Mouse (Mus musculus): ENCODE data around the gene Clcf1.
A peak's percentile ranks its signal among the peaks of the same experiment; 100 is the strongest.

Clcf1 gene

DNA sequence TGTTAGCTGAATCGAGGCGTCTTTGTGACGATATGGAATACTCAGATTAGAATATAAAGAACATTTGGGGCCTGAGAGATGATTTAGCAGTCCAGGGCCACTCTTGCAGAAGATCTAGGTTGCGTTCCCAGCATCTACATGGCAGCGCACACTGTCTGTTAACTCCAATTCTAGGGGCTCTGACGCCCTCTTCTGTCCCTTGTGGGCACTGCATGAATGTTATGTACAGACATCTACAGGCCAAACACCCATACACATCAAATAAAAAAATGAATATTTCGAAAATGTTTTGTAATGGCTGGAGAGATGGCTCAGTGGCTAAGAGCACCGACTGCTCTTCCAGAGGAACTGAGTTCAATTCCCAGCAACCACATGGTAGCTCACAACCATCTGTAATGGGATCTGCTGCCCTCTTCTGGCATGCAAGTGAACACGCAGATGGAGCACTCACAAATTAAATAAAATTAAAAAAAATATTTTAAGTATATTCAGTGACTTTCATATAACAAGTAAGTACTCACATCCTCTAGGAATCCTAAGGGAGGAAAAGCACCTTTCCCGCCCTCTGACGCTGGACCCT lies 41.6 kb downstream of the Clcf1 start:
- DNase-seq (ENCODE audit: low spot score), result no peak

DNA sequence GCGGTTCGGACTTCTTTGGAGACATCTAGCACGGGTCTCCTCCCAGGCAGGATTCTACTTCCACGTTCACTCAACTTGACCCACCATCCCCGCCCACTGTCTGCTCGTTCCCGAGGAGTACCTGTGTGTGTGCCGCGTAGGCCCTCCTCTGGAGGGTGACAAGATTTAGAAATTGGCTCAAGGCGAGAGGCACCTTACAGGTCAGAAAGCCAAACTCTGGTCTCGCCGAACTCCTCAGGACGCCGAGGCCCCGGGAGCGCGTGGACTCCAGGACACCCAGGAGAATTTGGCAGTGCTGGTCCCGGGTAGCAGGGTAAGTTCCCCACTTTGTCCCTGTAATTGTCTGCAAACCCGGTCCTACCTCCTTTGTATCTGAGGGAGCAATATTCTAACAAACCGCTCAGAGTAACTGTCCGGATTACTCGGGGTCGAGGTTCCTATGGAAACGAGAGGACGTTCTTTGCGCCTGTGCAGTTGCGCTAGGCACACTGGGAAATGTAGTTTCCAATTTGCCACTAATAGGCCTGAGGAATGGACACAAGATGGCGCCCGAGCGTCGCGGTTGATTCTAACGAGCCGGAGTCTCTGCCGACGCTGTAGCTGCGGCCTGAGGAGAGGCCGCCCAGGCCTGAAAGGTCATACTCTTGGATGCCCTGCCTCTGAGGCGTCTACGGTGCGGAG lies 43.3 kb downstream of the Clcf1 start:
- peak; percentile 84 for DNase-seq (ENCODE audit: low spot score)

DNA sequence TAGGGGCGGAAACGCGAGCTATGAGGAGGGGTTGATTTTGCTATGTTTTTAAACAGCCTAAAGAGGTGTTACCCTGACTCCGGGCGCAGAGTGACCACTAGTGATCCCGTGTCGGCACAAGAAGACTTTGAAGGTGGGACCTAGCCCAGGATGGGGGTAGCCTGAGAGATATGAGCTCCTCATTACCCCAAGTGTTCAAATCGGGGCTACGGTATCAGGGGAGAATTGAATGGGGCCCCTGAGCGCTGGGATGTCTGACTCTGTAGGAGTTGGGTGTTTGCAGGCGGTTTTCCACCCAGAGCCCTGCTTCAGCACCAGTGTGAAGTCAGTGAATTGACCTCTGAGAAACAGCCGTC lies 43.8 kb downstream of the Clcf1 start:
- no peak for DNase-seq (ENCODE audit: low spot score)

DNA sequence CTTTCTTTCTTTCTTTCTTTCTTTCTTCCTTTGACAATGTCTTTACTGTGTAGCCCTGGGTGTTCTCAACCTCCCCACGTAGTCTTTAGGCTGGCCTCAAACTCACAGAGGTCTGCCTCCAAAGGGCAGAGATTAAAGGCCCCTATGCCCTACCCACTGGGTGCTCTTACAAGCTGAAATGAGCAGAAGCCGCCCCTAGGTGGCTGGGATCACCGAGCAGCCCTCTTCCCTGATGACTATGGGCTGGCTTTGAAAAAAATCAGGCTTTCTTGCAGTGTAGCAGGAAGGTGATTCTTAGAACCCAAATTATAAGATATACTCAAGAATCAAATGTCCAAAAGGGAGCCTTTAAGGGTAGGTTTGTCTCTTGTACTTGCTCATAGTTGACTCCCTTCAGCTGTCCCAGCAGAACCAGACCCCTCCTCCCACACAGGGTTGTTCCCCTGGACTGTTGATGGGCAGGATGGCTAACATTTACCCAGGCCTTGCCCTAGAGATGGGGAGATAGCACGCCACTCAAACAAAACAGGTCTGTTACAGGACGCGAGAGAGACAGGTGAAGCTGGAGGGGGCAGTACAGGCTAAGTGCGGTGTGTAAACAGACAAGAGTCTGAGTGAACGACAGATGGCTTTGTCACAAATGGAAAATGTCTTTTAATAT lies 47.1 kb downstream of the Clcf1 start:
- no peak for DNase-seq (ENCODE audit: low spot score)

DNA sequence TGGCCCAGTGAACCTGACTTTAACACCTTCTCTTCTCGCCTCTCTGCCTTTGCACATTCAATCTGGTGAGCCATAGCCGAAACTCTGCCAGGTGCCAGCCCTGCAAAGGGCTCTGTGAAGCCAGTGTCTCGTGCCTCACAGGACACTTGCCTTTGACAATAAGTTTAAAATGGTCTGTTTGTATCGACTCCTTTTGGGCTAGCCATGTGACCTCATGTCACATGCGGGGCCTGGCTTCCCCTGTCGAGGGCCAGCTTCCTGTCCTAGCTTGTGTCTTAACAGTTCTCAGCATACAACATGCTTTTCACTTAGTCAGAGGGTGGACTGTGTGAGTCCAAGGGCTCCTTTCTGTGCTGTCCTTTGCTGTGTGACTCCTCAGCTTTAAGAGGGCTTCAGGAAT lies 48.7 kb downstream of the Clcf1 start:
- no peak for DNase-seq (ENCODE audit: low spot score)

DNA sequence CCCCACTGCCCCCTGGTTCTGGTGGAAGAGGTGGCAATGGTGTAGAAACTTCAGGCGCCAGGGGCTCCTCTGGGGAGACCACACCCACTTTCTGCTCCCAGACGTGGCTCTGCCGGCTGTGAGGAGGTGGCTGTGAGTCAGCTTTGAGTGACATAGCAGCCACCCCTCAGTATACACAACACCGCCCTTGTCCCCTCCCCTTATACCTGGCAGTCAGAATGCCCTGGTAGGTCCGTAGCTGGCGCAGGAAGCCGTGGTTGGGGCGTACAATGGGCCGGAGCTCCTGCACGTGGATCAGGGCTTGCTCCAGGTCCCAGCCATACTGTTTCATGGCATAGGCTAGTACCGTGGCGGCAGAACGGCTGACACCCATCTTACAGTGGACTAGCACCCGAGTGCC lies 49.7 kb downstream of the Clcf1 start:
- no peak for DNase-seq (ENCODE audit: low spot score)

DNA sequence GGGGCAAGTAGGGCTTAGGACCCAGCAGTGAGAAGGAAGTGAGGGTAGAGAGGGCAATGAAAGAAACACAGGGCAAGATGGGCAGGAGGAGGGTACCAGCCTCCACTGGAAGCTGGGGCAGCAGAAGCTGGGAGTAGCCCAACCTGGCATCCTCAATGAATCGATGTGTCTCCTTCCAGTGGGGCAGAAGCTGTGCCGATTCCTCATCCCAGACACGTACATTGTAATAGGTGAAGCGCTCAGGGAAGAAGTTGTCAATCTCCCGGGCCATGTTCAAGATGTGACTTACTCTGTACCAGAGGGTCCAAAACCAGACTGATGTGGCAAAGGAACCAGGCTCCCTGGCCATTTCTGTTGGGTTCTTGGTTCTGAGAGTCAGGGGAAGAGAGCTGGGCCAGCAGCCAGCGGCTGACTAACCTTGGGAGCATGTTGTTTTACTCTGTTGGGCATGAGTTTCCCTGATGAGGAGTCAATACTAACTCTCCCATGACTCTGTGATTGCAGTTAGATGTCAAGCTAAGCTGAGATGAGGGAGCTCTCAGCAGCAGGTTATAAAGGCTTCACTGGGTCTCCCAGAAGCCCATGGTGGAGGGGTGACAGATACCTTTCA lies 50.2 kb downstream of the Clcf1 start:
- DNase-seq (ENCODE audit: low spot score), result no peak

DNA sequence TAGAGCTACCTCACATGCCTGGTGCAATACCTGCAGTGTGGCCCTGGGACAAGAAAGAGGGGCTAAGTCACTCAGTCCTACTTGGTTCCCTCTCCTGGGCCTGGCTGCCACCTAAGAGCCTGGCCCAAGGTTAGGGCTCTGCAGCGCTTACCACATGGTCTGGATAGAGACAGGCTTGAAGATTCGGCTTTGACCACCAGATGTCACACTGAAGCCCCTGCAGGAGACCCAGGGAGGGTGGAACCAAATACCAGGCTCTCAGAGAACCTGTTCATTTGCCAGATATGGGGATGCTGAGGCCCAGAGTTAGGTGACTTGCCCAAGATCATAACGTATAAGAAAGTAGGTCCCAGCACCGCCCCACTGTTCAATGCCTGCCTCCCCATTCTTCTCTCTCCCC lies 51.9 kb downstream of the Clcf1 start:
- DNase-seq (ENCODE audit: low spot score), result no peak

DNA sequence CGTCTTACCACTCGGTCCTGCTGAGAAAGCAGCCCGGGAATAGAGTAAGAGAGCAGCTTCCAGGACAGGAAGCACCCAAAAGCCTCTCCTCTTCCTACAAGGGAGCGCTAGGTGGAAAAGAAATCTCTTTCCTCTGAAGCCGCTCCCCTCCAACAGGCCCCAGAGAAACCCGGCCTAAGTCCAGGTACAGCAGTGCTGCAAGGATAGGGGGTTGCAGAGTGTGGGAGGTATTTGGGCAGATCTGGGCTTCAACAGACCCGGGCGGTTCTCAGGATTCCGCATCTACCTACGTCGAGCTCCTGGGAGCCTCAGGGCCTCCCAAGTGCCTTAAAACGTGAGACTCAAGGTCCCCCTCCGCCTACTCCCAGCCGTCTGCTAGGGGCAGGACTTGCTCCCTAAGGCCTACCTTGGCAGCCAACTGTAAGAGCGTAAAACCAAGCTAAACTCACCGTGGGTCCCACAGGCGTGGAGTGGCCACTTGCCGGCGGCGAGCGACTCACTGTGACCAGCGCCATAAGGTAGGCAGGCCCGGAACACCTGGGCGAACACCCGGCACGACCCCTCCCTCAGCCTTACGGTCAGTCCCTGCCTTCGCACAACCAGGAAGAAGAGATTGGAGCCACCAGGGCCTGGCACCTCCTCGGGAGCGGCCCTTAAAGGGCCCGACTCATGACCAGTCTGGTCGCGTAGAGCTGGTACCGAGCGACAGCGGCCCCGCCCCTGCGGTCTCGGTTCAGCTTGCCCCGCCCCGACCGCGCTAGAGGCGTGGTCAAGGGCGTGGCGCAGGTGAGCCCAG lies 54.7 kb downstream of the Clcf1 start, which contains the start of gene Ssh3:
Gene Ssh3, minus strand, starts transcription at position 615 of the 796 bp plus-strand sequence.
- DNase-seq (ENCODE audit: low spot score), result peak; percentile 49

DNA sequence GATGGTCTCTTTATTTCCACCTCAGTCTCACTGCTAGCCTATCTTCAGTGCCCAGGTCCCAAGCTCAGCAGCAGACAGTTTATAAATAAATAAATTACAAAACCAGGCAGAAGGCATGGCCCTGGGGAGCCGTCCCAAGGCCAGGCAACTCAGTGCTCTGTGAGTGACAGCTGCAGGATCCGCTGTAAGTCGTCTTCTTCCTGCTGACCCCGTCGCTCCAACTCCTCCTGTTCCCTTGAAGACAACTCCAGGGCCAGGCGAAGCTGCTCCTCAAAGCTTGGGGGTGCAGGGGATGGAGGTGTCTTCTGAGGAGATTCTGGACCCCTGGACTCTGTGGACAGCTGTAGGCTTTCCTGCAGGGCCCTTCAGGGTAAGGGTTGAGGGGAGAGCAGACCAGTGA lies 56.1 kb downstream of the Clcf1 start:
- DNase-seq (ENCODE audit: low spot score), result no peak

DNA sequence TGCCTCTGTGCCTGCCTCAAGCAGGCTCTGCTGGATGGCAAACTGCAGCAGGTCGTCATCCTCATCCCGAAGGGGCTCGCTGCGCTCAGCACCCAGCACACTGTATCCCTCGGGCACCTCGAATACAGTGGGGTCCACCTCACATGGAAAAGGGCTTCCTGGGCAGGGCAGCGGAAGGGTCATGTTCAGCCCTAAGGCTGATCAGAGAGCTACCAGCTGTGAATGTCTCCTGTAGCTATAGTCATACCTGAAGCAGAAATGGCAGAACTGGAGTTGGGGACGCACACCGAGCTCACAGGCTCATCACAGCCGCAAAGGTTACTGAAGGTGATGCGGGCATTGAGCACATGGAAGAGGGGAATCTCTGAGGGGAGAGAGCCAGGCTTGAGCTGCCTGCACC lies 56.9 kb downstream of the Clcf1 start:
- no peak for DNase-seq (ENCODE audit: low spot score)
